Mouse (Mus musculus): ENCODE data around the gene Cylc1.

DNA sequence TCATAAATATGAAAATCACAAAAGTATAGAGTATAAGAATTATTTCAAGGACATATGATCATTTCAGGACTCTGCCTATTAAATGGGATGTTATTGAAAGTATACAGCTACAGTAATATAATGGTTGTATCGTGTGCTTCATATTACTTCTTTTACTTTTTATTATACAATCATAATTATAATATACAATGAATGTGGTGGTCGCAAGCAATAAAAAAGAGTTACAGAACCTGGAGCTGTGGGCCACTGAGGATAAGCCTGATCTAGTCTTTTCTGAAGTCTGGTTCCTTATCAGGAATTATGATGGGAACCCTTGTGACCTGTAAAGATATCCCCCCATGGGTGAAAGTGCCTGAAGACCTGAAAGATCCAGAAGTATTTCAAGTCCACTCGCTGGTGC, 57.8 kb downstream of the Cylc1 start, which contains the start of gene Gm10112:
- no peak for TF ChIP-seq MYOD1 (IDR thresholded peaks at IDR 0.05; ENCODE audit: control insufficient read depth in 1 of 3, insufficient read length in 2 of 3, low read depth in 2 of 3)
- TF ChIP-seq USF1 (IDR thresholded peaks at IDR 0.05; ENCODE audit: low read depth): no peak
- no peak for TF ChIP-seq POLR2AphosphoS2 (IDR thresholded peaks at IDR 0.05; ENCODE audit: insufficient read length, low read depth)
- TF ChIP-seq TCF12 (IDR thresholded peaks at IDR 0.05; ENCODE audit: insufficient read depth, poor library complexity, severe bottlenecking): no peak
- no peak for TF ChIP-seq SRF (IDR thresholded peaks at IDR 0.05; ENCODE audit: control insufficient read depth, insufficient read length, low read depth)
- no peak for TF ChIP-seq POLR2A (IDR thresholded peaks at IDR 0.05; ENCODE audit: insufficient read length, low read depth)
- no peak for TF ChIP-seq MYOG (IDR thresholded peaks at IDR 0.05; ENCODE audit: control insufficient read depth in 1 of 3, insufficient read depth in 1 of 3, insufficient read length in 2 of 3, low read depth in 2 of 3)
- no peak for TF ChIP-seq E2F4 (IDR thresholded peaks at IDR 0.05; ENCODE audit: insufficient read depth)
- TF ChIP-seq TCF3 (IDR thresholded peaks at IDR 0.05; ENCODE audit: insufficient read length, low read depth): no peak
- no peak for TF ChIP-seq MAX (IDR thresholded peaks at IDR 0.05; ENCODE audit: low read depth)
